Mouse (Mus musculus) urinary bladder, adult 2 months (tissue): Measurements from ENCODE around the gene Mxra8. TPM values are rescaled to one million over a fixed set of nuclear protein-coding genes. Genes with fewer than 3 reads are reported as not detected.
A peak's percentile ranks its signal among the peaks of the same experiment; 100 is the strongest.

Experiments
- DNase-seq: peaks from one replicate; pipeline ENCODE4 v3.0.0; 2022; ENCODE audit warnings: low spot score
- polyA plus RNA-seq: library from polyadenylated mRNA; depleted of rRNA; stranded (reverse); fragments of >200 nt; gene quantifications from 2 replicates; pipeline ENCODE4 v1.2.3, GENCODE M21; 2012

Gene Mxra8
- polyA plus RNA-seq, 1 experiment, result 402 TPM

DNA sequence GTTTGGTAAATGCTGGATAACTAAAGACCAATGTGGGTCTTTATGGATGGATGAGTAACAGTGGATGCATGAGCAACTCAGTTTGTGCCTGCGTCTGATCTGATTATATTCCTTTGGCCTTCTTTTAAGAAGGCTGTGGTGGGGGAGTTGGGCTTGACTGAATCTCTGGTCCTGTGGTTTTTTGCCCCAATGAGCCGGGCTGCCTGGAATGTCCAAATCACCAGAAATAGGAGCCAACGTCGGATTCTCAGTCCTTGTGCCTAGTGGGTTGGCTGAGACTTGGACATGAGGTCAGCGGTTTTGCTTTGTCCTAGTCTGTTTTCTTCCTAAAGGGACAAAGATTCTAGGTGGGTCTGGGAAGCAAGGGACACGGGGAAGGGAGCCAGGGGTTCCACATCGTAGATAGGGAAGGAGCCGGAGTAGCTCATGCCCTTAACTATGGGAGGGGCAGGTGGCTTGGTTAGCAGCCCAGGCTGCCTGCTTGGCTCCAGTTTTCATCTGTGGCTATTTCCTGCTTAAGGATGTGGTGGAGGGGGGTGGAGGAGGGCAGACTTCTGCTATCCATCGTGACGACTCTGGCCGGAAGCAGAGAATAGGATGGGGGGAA, 2.0 kb upstream of the Mxra8 start:
- DNase-seq, result no peak

GRCm38 (mm10) chr4:155838187-155839153, 1.0 kb upstream of the Mxra8 start:
- DNase-seq, result no peak

DNA sequence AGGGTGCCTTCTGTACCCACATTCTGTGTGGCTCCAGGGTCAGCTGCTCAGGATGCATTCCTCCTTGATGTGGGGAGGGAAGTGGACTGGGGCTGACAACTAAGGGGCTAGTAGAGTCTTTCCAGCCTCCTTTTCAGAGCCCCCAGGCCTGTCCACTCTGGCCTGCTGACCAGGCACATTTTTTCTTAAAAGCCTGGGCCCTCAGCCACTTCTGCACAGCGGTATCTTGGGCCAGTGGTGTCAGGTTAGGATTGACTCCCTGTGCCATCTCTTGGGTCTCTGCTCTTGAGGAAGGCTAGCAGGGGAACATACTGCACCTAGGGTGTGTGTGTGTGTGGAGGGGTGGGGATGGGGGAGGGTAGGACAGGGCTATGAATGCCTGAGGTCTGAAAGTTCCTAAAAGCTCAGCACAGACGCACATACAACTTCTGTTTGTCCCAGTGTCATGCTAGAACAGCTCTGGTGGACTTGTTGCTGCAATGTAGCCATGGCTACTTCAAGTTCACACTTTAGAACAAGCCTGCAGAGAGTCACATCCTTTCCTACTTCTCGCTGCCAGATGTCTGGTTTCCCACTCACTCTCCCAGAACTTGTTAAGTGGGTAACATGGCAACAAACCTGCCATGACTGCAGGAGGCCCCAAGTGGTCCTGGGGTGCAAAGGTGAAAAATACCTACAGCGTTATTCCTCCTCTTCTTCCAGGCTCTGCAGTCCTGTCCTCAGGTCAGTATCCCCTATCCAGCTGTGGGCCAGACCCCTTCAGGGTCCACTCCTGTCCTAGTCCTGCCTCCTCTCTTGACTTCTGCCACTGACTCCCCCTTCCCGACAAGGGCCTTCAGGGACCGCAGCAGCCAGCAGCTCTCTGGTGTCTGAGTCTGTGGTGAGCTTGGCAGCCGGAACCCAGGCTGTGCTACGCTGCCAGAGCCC, 859 bp downstream of the Mxra8 start:
- peak; percentile 17 for DNase-seq

DNA sequence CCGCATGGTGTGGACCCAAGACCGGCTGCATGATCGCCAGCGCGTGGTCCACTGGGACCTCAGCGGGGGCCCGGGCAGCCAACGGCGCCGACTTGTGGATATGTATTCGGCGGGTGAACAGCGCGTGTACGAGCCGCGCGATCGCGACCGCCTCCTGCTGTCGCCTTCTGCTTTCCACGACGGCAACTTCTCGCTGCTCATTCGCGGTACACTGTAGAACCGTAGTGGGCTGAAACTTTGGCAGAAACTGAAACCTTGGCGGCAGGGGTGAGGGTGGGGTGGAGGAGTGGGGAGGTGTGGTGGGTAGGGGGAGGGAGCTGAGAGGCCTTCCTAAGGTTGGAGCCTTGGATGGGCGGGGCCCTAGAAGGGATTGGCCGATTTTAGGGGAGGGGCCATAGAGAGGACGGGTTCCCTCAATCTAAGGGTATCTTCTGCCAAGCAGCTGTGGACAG, 1.5 kb downstream of the Mxra8 start:
- DNase-seq, result peak; percentile 46

- peak; percentile 22 for DNase-seq
Measured at GRCm38 (mm10) chr4:155841651-155842270, 2.3 kb downstream of the Mxra8 start.

DNA sequence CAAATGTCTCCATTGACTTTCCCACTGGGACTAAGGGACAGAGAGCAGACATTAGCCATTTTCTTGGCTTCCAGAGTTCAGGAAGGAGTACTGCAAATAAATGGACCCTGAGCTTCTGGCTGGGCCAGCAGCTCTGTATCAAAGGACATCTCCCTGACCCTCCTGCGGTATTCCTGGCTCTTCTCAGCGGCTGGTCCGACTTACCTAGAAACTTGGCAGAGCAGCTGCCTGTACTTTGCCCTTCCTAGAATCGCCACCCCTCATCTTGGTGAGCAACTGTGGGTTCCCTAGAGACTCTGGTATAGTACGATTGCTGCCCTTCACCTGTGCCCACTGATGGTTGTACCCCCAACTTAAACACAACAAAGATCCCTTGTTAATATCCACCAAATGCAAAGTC, 3.8 kb downstream of the Mxra8 start:
- no peak for DNase-seq

DNA sequence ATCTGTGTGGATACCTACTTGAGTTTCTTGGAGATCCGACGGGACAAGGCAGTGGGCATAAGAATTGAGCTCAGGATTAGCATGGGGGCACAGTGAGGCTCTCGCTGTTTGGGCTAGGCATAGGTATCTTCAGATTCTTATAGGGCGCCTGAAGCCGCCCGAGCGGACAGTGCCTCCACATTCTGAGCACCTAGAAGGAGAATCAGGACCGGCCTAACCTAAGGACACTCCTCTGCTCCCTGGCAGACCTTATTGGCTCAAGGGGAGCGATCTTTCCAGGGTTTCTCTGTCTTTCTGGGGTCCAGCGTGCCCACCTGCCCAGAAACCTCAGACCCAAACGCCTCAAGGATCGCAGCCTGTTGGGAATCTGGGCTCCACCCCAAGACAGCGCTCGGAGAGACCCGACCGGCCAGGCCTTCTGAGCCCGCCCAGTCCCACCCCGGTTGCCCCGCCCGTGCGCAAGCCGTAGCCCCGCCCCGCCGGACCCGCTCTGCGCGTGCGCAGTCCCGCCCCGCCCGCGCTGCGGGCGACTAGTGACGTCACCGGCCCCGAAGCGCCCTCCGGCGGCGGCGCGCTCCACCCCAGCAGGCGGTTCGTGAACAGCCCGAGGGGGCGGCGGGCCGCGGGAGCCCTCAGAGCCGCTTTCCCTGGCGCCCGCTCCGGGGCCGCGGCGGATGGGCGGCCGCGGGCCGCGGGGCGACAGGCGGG, 7.5 kb downstream of the Mxra8 start, which contains the start of gene Dvl1:
Gene Dvl1, plus strand, starts transcription at position 532 of the 708 bp plus-strand sequence.
- peak; percentile 97 for DNase-seq

DNA sequence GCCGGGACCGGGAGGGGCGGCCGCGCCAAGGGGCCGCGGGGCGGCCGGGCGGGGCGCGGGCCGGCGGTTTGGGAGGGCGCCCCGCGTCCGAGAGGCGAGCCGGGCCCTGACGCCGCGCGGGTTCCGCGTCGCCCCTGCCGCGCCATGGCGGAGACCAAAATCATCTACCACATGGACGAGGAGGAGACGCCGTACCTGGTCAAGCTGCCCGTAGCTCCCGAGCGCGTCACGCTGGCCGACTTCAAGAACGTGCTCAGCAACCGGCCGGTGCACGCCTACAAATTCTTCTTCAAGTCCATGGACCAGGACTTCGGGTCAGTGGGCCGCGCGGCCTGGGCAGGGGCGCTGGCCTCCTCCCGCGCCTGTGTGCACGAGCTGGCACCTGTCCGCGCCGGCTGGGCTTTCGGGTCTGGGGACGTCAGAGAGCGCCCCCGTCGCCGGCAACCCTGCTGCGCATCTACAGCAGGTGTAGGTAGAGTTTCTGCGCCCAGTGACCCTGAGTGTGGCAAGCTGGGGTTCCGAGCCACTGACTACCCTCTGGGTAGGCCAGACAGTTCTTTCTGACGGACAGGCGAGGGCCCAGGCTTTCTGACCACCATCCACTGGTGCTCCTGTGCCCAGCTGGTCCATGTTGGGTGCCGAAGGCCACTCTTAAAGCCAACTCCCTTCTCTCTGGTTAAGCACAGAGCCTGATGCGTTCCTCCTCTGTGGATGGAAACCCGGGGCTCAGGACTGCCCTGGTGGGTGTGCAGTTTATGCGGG, 8.3 kb downstream of the Mxra8 start:
- DNase-seq, result no peak

GRCm38 (mm10) chr4:155848434-155849095, 9.1 kb downstream of the Mxra8 start:
- peak; percentile 18 for DNase-seq

DNA sequence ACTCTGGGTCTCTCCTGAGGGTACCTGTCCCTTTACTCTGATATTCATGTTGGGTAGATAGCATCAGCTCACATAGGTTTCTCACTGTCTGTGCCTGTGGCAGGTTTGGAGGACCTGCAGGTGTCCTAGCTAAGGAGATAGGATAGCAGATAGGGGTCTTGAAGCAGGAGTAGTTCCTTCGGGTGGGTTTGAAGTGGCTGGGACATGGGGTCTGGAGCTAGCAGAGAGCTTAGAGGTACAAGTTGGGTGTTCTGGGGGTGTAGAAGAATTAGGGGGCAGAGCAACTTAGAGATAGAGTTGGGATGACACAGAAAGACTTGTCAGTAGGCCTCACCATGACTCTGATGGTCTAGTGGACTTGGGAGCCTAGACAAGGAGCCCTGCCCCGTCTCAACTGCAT, 9.9 kb downstream of the Mxra8 start:
- DNase-seq, result peak; percentile 14

- peak; percentile 11 for DNase-seq
Measured at GRCm38 (mm10) chr4:155849792-155850451, 10.4 kb downstream of the Mxra8 start.

GRCm38 (mm10) chr4:155851368-155851767, 11.9 kb downstream of the Mxra8 start:
- peak; percentile 19 for DNase-seq

- DNase-seq, result peak; percentile 16
Measured at GRCm38 (mm10) chr4:155851951-155852411, 12.5 kb downstream of the Mxra8 start.

DNA sequence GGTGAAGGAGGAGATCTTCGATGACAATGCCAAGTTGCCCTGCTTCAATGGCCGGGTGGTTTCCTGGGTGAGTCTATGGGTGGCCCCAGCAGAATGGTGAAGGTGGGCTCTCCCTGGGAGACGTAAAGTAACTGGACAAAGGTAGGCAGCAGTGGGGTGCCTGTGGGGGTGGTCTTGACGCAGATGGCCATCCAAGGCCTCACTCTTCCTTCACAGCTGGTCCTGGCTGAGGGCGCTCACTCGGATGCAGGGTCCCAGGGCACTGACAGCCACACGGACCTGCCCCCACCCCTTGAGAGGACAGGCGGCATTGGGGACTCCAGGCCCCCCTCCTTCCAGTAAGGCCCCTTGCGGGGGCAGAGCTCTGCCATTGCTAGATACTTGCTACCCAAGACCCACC, 13.9 kb downstream of the Mxra8 start:
- peak; percentile 18 for DNase-seq

DNA sequence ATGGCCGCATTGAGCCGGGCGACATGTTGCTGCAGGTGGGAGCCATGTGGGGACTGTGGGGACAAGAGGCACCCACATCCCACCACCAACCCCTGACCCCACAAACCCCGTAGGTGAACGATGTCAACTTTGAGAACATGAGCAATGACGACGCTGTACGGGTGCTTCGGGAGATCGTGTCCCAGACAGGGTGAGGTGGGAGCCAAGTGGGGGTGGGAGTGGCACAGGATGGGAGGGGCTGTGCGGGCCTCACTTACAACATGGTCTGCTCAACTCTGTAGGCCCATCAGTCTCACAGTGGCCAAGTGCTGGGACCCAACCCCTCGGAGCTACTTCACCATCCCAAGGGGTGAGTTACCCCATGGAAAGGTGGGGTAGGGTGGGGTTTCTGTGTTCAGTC, 15.5 kb downstream of the Mxra8 start:
- DNase-seq, result peak; percentile 18

GRCm38 (mm10) chr4:155856071-155856470, 16.6 kb downstream of the Mxra8 start:
- DNase-seq, result peak; percentile 15

DNA sequence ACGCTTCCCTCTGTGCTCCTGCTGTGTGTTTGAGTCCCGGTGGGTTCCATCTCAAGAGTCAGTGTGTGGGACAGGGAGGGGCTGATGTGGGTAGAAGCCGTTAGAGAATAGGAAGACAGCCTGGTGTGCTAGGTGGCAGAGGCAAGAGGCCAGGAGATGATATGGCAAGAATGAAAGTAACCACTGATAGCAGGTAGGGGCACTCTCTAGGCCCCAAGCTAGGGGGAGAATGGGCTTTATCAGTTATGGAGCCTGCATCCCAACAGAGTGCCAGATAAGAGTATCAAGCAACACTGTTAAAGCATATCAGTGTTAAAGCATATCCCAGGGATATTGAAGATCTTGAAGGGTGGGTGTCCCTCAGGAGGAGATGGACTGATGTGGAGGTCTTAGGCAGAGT, 17.4 kb downstream of the Mxra8 start:
- DNase-seq, result no peak

DNA sequence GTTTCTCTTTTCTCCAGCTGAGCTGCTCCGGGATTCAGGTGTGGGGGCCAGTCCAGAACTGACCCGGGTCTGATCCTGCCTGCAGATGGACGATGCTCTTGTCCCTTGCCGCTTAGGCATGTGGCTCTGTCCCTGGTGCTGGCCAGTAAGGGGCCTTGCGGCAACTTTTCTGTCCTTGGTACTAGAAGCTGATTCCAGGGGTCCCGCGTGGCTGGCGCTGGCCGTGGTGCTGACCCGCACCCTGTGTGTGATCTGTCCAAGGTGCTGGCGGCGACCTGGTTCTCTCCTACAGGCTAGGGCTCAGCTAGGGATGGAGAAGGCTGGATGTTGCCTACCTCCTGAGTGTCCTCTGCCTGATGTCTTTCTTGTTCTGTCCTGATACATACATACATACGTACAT, 19.8 kb downstream of the Mxra8 start:
- peak; percentile 24 for DNase-seq

GRCm38 (mm10) chr4:155861787-155862186, 22.3 kb downstream of the Mxra8 start:
- DNase-seq, result no peak
